Mouse (Mus musculus): ENCODE measurements around the gene Arl14ep. TPM values are rescaled to one million over a fixed set of nuclear protein-coding genes. Genes with fewer than 3 reads are reported as not detected.

The Arl14ep gene
- polyA plus RNA-seq, 1 experiment, result 13.5 TPM

DNA sequence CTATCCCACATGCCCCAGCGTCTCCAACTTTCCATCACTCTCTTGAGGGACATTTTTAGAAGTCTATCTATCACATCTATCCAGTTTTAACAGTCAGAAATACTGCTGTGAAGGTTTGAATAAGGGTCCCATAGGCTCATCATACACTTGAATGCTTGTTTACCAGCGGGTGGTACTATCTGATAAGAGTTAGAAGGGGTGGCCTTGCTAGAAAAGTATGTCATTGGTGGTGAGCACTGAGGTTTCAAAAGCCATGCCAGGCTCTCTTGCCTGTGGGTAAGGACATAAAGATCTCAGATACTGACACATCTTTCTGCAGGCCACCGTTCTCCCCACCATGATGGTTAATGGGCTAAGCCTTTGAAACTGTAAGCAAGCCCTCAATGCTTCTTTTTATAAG, 10.7 kb downstream of the Arl14ep start:
- Histone ChIP-seq H3K27me3 (ENCODE audit: control insufficient read depth, insufficient read depth, insufficient read length) (no peaks in the 10 kb centered on the region), H3K79me3 (ENCODE audit: low read depth) (peaks cover under 1% of the 10 kb centered on the region), H3K4me3 (ENCODE audit: insufficient read depth, poor library complexity, severe bottlenecking) (no peak overlapping the region), H3ac (ENCODE audit: control insufficient read depth, insufficient read length, low read depth) (no peak overlapping the region), H3K36me3 (ENCODE audit: control insufficient read depth, insufficient read depth) (peaks cover 68% of the 10 kb centered on the region), H3K79me2 (ENCODE audit: control insufficient read depth, insufficient read depth) (peaks cover 3% of the 10 kb centered on the region)
- no peak for TF ChIP-seq MAX (IDR thresholded peaks at IDR 0.05)
- no peak for TF ChIP-seq USF1 (IDR thresholded peaks at IDR 0.05; ENCODE audit: low read depth)
- TF ChIP-seq MYOD1 (IDR thresholded peaks at IDR 0.05; ENCODE audit: control insufficient read depth, insufficient read length, low read depth), result no peak
- no peak for TF ChIP-seq CEBPB (IDR thresholded peaks at IDR 0.05; ENCODE audit: low read depth)
- no peak for TF ChIP-seq FOSL1 (IDR thresholded peaks at IDR 0.05; ENCODE audit: insufficient read depth, low read length, poor library complexity, severe bottlenecking)
- TF ChIP-seq MYOG (IDR thresholded peaks at IDR 0.05; ENCODE audit: control insufficient read depth, extremely low read depth, insufficient read length), result no peak
- TF ChIP-seq CTCF (IDR thresholded peaks at IDR 0.05; ENCODE audit: control insufficient read depth, insufficient read depth, insufficient read length), result no peak

DNA sequence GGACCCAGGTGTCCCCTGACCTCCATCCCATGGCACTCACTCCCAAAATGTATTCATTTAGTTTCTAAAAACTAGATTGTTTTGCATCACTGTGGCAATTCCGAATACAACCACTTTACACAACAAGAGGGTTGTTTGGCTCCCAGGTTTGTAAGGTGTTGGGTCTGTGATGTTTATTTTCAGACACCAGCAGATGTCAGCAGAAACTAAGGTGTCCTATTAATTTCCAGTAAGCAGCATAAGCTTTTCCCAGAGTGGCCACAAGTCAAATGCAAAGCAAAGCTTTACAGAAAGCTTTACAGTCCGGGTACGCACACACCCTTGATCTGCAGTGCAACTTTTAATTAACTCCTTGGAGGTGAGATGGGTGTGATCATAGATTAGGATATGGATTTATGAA, 12.6 kb downstream of the Arl14ep start:
- TF ChIP-seq MAX (IDR thresholded peaks at IDR 0.05), result no peak
- no peak for TF ChIP-seq MYOG (IDR thresholded peaks at IDR 0.05; ENCODE audit: control insufficient read depth, extremely low read depth, insufficient read length)
- no peak for TF ChIP-seq CTCF (IDR thresholded peaks at IDR 0.05; ENCODE audit: control insufficient read depth, insufficient read depth, insufficient read length)
- no peak for TF ChIP-seq CEBPB (IDR thresholded peaks at IDR 0.05; ENCODE audit: low read depth)
- no peak for TF ChIP-seq USF1 (IDR thresholded peaks at IDR 0.05; ENCODE audit: low read depth)
- no peak for TF ChIP-seq MYOD1 (IDR thresholded peaks at IDR 0.05; ENCODE audit: control insufficient read depth, insufficient read length, low read depth)
- no peak for TF ChIP-seq FOSL1 (IDR thresholded peaks at IDR 0.05; ENCODE audit: insufficient read depth, low read length, poor library complexity, severe bottlenecking)
- Histone ChIP-seq H3ac (ENCODE audit: control insufficient read depth, insufficient read length, low read depth) (no peak overlapping the region), H3K4me3 (ENCODE audit: insufficient read depth, poor library complexity, severe bottlenecking) (no peak overlapping the region), H3K36me3 (ENCODE audit: control insufficient read depth, insufficient read depth) (peaks cover 50% of the 10 kb centered on the region), H3K79me3 (ENCODE audit: low read depth) (no peaks in the 10 kb centered on the region), H3K79me2 (ENCODE audit: control insufficient read depth, insufficient read depth) (no peaks in the 10 kb centered on the region), H3K27me3 (ENCODE audit: control insufficient read depth, insufficient read depth, insufficient read length) (no peaks in the 10 kb centered on the region)

- Histone ChIP-seq H3ac (ENCODE audit: control insufficient read depth, insufficient read length, low read depth) (no peak overlapping the region), H3K4me3 (ENCODE audit: insufficient read depth, poor library complexity, severe bottlenecking) (no peak overlapping the region), H3K27me3 (ENCODE audit: control insufficient read depth, insufficient read depth, insufficient read length) (no peaks in the 10 kb centered on the region), H3K79me3 (ENCODE audit: low read depth) (no peaks in the 10 kb centered on the region), H3K36me3 (ENCODE audit: control insufficient read depth, insufficient read depth) (peaks cover 44% of the 10 kb centered on the region), H3K79me2 (ENCODE audit: control insufficient read depth, insufficient read depth) (no peaks in the 10 kb centered on the region)
- TF ChIP-seq MYOD1 (IDR thresholded peaks at IDR 0.05; ENCODE audit: control insufficient read depth, insufficient read length, low read depth) (no peak), MYOG (IDR thresholded peaks at IDR 0.05; ENCODE audit: control insufficient read depth, extremely low read depth, insufficient read length) (no peak), CEBPB (IDR thresholded peaks at IDR 0.05; ENCODE audit: low read depth) (no peak), FOSL1 (IDR thresholded peaks at IDR 0.05; ENCODE audit: insufficient read depth, low read length, poor library complexity, severe bottlenecking) (no peak), USF1 (IDR thresholded peaks at IDR 0.05; ENCODE audit: low read depth) (no peak), MAX (IDR thresholded peaks at IDR 0.05) (no peak), CTCF (IDR thresholded peaks at IDR 0.05; ENCODE audit: control insufficient read depth, insufficient read depth, insufficient read length) (no peak)
Observed at GRCm38 (mm10) chr2:106961066-106961465, 13.2 kb downstream of the Arl14ep start.

DNA sequence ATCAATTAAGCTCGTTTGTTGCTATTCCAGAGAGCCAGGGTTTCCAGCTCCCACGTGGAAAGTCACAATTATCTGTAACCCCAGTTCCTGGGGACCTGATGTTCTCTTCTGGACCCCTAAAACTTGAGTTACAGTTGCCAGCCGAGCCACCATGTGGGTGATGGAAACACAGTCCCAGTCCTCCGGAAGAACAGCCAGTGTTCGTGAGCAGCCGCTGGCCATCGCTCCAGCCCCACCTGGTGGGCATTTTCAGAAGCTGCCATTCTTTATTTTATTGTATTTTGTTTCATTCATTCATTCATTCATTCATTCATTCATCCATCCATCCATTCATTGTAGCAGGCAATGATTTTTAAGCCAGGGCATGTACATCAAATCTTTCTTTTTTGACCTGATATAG, 14.0 kb downstream of the Arl14ep start:
- no peak overlapping the region for H3ac ChIP-seq (ENCODE audit: control insufficient read depth, insufficient read length, low read depth)
- TF ChIP-seq CEBPB (IDR thresholded peaks at IDR 0.05; ENCODE audit: low read depth) (no peak), FOSL1 (IDR thresholded peaks at IDR 0.05; ENCODE audit: insufficient read depth, low read length, poor library complexity, severe bottlenecking) (no peak), MYOG (IDR thresholded peaks at IDR 0.05; ENCODE audit: control insufficient read depth, extremely low read depth, insufficient read length) (no peak), USF1 (IDR thresholded peaks at IDR 0.05; ENCODE audit: low read depth) (no peak), CTCF (IDR thresholded peaks at IDR 0.05; ENCODE audit: control insufficient read depth, insufficient read depth, insufficient read length) (no peak), MAX (IDR thresholded peaks at IDR 0.05) (no peak), MYOD1 (IDR thresholded peaks at IDR 0.05; ENCODE audit: control insufficient read depth, insufficient read length, low read depth) (no peak)
- no peaks in the 10 kb centered on the region for H3K79me2 ChIP-seq (ENCODE audit: control insufficient read depth, insufficient read depth)
- no peak overlapping the region for H3K4me3 ChIP-seq (ENCODE audit: insufficient read depth, poor library complexity, severe bottlenecking)
- no peaks in the 10 kb centered on the region for H3K27me3 ChIP-seq (ENCODE audit: control insufficient read depth, insufficient read depth, insufficient read length)
- H3K79me3 ChIP-seq (ENCODE audit: low read depth), result no peaks in the 10 kb centered on the region
- H3K36me3 ChIP-seq (ENCODE audit: control insufficient read depth, insufficient read depth), result peaks cover 36% of the 10 kb centered on the region

GRCm38 (mm10) chr2:106959380-106959779, 14.8 kb downstream of the Arl14ep start:
- no peak overlapping the region for H3ac ChIP-seq (ENCODE audit: control insufficient read depth, insufficient read length, low read depth)
- no peaks in the 10 kb centered on the region for H3K79me3 ChIP-seq (ENCODE audit: low read depth)
- peaks cover 27% of the 10 kb centered on the region for H3K36me3 ChIP-seq (ENCODE audit: control insufficient read depth, insufficient read depth)
- TF ChIP-seq CEBPB (IDR thresholded peaks at IDR 0.05; ENCODE audit: low read depth) (no peak), CTCF (IDR thresholded peaks at IDR 0.05; ENCODE audit: control insufficient read depth, insufficient read depth, insufficient read length) (no peak), FOSL1 (IDR thresholded peaks at IDR 0.05; ENCODE audit: insufficient read depth, low read length, poor library complexity, severe bottlenecking) (no peak), MAX (IDR thresholded peaks at IDR 0.05) (no peak), USF1 (IDR thresholded peaks at IDR 0.05; ENCODE audit: low read depth) (no peak), MYOG (IDR thresholded peaks at IDR 0.05; ENCODE audit: control insufficient read depth, extremely low read depth, insufficient read length) (no peak)
- no peak overlapping the region for H3K4me3 ChIP-seq (ENCODE audit: insufficient read depth, poor library complexity, severe bottlenecking)
- no peaks in the 10 kb centered on the region for H3K79me2 ChIP-seq (ENCODE audit: control insufficient read depth, insufficient read depth)
- H3K27me3 ChIP-seq (ENCODE audit: control insufficient read depth, insufficient read depth, insufficient read length), result no peaks in the 10 kb centered on the region

GRCm38 (mm10) chr2:106958916-106959315, 15.3 kb downstream of the Arl14ep start:
- Histone ChIP-seq H3K4me3 (ENCODE audit: insufficient read depth, poor library complexity, severe bottlenecking) (no peak overlapping the region), H3K79me2 (ENCODE audit: control insufficient read depth, insufficient read depth) (no peaks in the 10 kb centered on the region), H3K27me3 (ENCODE audit: control insufficient read depth, insufficient read depth, insufficient read length) (no peaks in the 10 kb centered on the region), H3K79me3 (ENCODE audit: low read depth) (no peaks in the 10 kb centered on the region), H3ac (ENCODE audit: control insufficient read depth, insufficient read length, low read depth) (no peak overlapping the region), H3K36me3 (ENCODE audit: control insufficient read depth, insufficient read depth) (peaks cover 23% of the 10 kb centered on the region)
- TF ChIP-seq MAX (IDR thresholded peaks at IDR 0.05) (no peak), FOSL1 (IDR thresholded peaks at IDR 0.05; ENCODE audit: insufficient read depth, low read length, poor library complexity, severe bottlenecking) (no peak), CTCF (IDR thresholded peaks at IDR 0.05; ENCODE audit: control insufficient read depth, insufficient read depth, insufficient read length) (no peak), MYOD1 (IDR thresholded peaks at IDR 0.05; ENCODE audit: control insufficient read depth, insufficient read length, low read depth) (no peak), USF1 (IDR thresholded peaks at IDR 0.05; ENCODE audit: low read depth) (no peak), MYOG (IDR thresholded peaks at IDR 0.05; ENCODE audit: control insufficient read depth, extremely low read depth, insufficient read length) (no peak), CEBPB (IDR thresholded peaks at IDR 0.05; ENCODE audit: low read depth) (no peak)
